Mouse (Mus musculus) left cerebral cortex, adult 18-20 months (tissue): ENCODE results near the gene Pnrc2. TPM values are rescaled to one million over a fixed set of nuclear protein-coding genes. Genes with fewer than 3 reads are reported as not detected.

Source experiments
- DNase-seq, 2 experiments: peaks; one replicate each; pipeline ENCODE4 v3.0.0; 2021 to 2022; ENCODE audit warnings: low spot score in 2 of 2, mixed read lengths in 1 of 2
- long read RNA-seq, 2 experiments: library from polyadenylated mRNA; stranded (forward); transcript quantifications; one replicate each; pipeline ENCODE4 v2.0.0; 2021
- total RNA-seq, 2 experiments: library from RNA; stranded (reverse); gene quantifications; 2 replicates each; pipeline ENCODE4 v1.2.3; 2021

The Pnrc2 gene
- 10 to 100 TPM; 39.6 to 52.7 TPM for total RNA-seq
- long read RNA-seq, experiment 1, transcript Pnrc2-201 (3 exons, 1,919 nt) = major isoform, 44 of 79 reads
- long read RNA-seq, experiment 1, partial matches to known transcripts = 1 of 79 reads
- long read RNA-seq, experiment 1, other reads (novel, unspliced or antisense) = 27 of 79 reads
- long read RNA-seq, experiment 2, transcript Pnrc2-201 (3 exons, 1,919 nt) = major isoform, 27 of 38 reads
- long read RNA-seq, experiment 2, partial matches to known transcripts = 0 of 38 reads
- long read RNA-seq, experiment 2, other reads (novel, unspliced or antisense) = 8 of 38 reads

- DNase-seq = peak; percentile 85 to 92
Observed at GRCm38 (mm10) chr4:135873526-135874202, at the start of gene Pnrc2. TSS of gene Pnrc2 (minus strand) at chr4:135873850.

DNA sequence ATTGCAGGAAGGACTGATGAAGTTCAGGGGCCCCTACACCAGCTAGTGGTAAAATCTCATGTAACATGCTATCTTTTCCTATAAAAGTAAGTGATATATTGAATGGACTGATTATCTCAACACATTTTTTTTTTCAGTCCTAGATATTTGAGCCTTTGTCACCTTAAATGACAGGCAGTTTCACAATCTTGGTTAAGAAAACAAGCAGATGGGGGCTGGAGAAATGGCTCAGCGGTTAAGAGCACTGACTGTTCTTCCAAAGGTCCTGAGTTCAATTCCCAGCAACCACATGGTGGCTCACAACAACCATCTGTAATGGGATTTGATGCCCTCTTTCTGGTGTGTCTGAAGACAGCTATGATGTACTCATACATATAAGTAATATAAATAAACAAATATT is 48.5 kb upstream of the Pnrc2 start:
- DNase-seq = no peak

GRCm38 (mm10) chr4:135921257-135922120 is 47.8 kb upstream of the Pnrc2 start:
- DNase-seq = no peak

GRCm38 (mm10) chr4:135920304-135921241 is 46.9 kb upstream of the Pnrc2 start, which contains the start of gene Fuca1:
TSS of gene Fuca1 (plus strand) at chr4:135920735.
- DNase-seq = peak; percentile 95

DNA sequence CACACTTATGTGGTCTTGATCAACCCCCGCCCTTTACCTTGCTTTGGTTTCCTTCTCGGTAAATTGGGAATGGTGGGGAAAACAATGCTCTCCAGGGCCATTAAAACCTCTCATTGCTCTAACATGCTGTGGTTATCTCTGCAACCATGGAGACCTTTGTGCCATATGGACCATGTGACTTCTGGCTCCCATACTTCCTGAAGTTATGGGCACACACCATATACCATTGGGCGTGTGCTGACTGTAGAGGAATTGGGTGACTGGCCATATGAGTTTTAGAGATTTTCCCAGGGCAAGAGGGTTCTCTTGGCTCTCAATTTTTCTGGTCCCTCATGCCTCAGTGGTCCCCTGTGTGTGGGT is 45.6 kb upstream of the Pnrc2 start:
- DNase-seq = no peak

DNA sequence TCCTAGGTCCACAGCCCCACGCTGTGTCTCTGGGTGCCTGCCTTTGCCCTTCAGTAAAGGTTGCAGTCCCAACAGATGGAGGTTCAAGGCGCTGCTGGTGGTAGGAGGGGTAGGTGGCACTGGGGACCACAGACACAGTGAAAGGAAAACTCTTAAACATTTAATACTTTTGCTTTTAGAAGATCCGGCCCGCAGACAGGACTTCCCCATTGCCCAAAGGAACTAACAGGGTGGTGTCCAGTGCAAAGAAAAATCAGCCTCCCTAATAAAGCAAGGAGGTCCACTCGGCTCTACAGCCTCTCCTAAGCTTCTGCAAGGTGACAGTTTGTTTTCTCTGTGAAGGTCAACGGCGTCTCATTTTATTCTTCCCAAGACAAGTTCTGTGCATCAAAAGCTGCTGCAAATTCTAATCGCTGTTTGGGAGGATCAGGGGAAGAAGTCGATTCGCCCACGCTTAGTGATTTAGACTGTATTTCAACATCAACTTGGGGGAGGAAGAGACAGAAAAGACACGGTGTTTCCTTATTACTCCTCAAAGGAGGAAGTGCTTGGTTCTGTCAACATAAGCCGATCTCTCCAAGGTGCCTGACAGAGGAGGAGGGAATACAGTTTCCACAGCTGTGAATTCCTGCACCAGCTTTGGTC is 45.1 kb upstream of the Pnrc2 start:
- DNase-seq = no peak

GRCm38 (mm10) chr4:135913433-135913832 is 39.8 kb upstream of the Pnrc2 start:
- DNase-seq = no peak

GRCm38 (mm10) chr4:135912835-135913234 is 39.2 kb upstream of the Pnrc2 start:
- no peak for DNase-seq

DNA sequence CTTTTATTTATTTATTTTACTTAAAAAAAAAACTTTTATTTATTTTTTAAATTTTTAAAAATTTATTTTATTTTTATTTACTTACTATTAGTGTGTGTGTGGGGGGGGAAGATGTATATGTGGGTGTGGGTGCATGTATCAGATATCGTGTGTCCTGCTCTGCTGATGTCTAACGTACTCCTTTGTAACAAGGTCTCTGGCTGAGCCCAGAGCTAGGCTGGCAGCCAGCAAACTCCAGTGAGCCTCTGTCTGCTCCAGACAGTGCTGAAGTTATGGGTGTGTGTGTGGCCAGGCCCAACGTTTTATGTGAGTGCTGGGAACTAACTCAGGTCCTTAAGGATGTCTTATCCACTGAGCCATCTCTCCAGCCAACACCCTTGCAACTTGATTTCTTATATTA is 38.5 kb upstream of the Pnrc2 start:
- DNase-seq = no peak

DNA sequence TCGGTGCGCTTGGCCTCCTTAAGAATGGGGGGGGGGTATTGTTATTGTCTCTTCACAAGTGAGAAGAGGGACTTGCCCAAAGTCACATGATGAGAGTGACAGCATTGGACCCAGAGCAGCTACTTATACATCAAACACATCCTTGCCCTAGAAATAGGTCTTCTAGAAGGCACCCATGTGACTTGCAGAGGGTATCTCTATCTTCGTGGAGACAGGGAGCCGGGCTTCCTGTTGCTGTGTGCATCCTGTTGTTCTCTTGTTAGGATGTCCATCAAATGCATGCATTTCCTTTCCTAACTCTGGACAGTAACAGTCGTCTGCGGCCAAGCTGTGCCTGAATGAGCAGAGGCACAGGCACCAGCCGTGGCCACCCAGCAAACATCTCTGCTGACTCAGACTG is 37.9 kb upstream of the Pnrc2 start:
- DNase-seq = no peak

GRCm38 (mm10) chr4:135909326-135910066 is 35.8 kb upstream of the Pnrc2 start:
- DNase-seq = no peak

DNA sequence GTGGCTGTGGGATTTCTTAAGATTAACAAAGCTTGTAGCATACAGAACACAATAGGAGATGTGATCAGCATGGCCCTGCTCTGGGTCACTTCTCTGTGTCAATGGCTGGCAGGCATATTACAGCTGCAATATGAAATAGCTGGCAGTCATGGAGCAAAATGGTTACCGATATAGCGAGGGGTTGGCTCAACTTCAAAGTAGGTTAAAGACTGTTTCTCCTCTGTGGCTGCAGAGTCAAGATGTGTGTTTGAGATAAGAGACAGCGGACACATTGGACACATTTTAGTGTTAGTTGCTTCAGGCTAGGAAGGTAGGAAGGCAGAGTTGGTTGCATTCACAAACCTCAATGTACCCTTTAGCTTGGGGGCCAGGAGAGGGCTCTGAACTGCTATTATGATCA is 33.0 kb upstream of the Pnrc2 start:
- no peak for DNase-seq

GRCm38 (mm10) chr4:135904810-135905209 is 31.2 kb upstream of the Pnrc2 start:
- DNase-seq = no peak

- no peak for DNase-seq
Observed at GRCm38 (mm10) chr4:135902606-135903242, 29.1 kb upstream of the Pnrc2 start.

DNA sequence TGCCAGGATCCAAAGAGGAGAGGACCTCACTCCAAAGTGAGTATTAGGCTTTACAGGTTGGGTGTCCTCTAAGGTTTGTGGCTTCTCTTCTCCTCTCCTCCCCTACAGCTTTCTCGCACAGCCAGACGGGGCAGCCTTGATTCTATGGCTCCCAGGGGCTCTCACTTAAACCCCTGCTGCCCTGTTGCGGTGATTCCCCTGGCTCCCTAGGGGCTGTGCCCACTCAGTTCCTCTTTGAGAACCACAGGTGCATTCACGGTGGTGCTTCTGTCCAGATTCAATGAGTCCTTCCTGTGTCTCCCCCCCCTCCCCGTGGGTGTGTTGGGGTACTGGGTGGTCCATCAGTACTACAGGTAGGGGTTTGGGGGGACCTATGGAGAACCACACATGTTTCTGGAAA is 26.4 kb upstream of the Pnrc2 start:
- no peak for DNase-seq

DNA sequence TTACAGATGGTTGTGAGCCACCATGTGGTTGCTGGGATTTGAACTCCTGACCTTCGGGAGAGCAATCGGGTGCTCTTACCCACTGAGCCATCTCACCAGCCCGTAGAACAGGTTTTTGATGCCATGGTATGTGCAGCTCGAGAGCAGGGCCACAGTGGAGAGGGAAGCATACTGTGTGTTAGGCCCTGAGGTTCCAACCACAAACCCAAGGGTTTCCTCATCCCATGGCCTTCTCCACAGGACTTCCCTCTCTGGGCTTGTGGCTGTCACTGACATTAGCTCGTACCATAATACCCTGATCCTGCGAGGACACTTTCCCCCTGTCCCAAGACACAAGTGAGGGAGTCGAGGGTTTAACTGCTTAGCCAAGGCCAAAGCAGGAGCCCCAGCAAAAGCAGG is 25.4 kb upstream of the Pnrc2 start:
- no peak for DNase-seq

- DNase-seq = no peak
Observed at GRCm38 (mm10) chr4:135898380-135899049, 24.9 kb upstream of the Pnrc2 start.

- no peak for DNase-seq
Observed at GRCm38 (mm10) chr4:135896157-135896556, 22.5 kb upstream of the Pnrc2 start.
